Comparison of ENCODE assay signal across 30 mouse cellular contexts in the genomic region with DNA sequence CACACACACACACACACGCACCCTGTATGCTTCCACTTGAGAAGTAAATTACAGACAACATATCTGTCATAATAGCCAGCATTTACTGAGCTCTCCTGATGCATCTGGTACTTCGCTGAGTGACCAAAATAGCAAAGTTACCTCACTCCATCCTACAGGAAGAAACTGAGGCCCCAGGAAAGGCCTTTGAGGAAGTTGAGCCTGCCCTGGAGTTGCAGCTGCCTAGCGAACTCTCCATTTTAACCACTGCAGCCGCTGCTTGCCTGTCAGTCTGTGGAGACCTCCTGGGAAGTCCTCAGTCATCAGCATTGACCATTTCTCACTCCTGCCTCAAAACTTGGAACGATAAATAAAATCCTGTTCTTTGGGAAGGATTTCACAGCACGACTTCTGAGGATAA.
DNase-seq lines count a peak whose midpoint lies in the region; ATAC-seq lines count a peak whose summit lies in the region.
"Had no signal": no experiment of that assay in that cellular context is flagged by ENCODE, and none has a peak within 500 bp of the region (broad histone marks: within the 10 kb centered on the region; RNA-seq: fewer than 3 reads in every experiment).

No protein-coding gene starts in this region.

- no peaks in the 10 kb centered on the region for H3K36me3 ChIP-seq in heart, embryonic 16.5 days (ENCODE audit: control insufficient read depth, insufficient read depth)
- H3K36me3 ChIP-seq: heart, embryonic 12.5 days; hindbrain, embryonic 12.5 days; liver, embryonic 13.5 days; lung, embryonic 15.5 days; midbrain, embryonic 12.5 days; neural tube, embryonic 15.5 days had no signal

- H3K4me1 ChIP-seq in heart, embryonic 16.5 days (ENCODE audit: control insufficient read depth, insufficient read depth, low read length): peaks cover 7% of the 10 kb centered on the region; the same call in 1 of the 2 replicates
- H3K4me1 ChIP-seq: liver, embryonic 13.5 days; lung, embryonic 15.5 days had no signal

- 0 out of 2 replicates have a peak, but pooled peaks cover 2% of the 10 kb centered on the region for H3K27me3 ChIP-seq in heart, embryonic 16.5 days (ENCODE audit: control insufficient read depth, insufficient read depth, low read length)
- H3K27me3 ChIP-seq: forebrain, embryonic 13.5 days; liver, embryonic 13.5 days; lung, embryonic 15.5 days had no signal

- H3K9ac ChIP-seq in heart, embryonic 16.5 days (ENCODE audit: low read length): no peak overlapping the region
- H3K9ac ChIP-seq: forebrain, embryonic 13.5 days; heart, embryonic 12.5 days; hindbrain, embryonic 12.5 days; liver, embryonic 13.5 days; lung, embryonic 15.5 days; midbrain, embryonic 12.5 days; neural tube, embryonic 15.5 days had no signal

- 42% methylated on average over 6 of the region's 6 CpGs for WGBS in heart, embryonic 16.5 days

- no peak overlapping the region for H3K4me3 ChIP-seq in heart, embryonic 16.5 days (ENCODE audit: low read length)
- H3K4me3 ChIP-seq: forebrain, embryonic 13.5 days; gastrocnemius, adult 2 months; heart, embryonic 12.5 days; hindbrain, embryonic 12.5 days; liver, embryonic 13.5 days; lung, embryonic 15.5 days; midbrain, embryonic 12.5 days; neural tube, embryonic 15.5 days had no signal

- no peak for DNase-seq in heart, adult 11 months
- no peak for DNase-seq in kidney, postnatal 25 days
- no peak for DNase-seq in kidney, postnatal 4 days
- DNase-seq: adrenal gland, postnatal 25 days; cerebellum, adult 11 months; cerebellum, postnatal 14 days; embryo, embryonic 11 days; gastrocnemius, adult 2 months; heart, postnatal 14 days; kidney, postnatal 36 days; layer of hippocampus, adult 9-11 months; liver, embryonic 13.5 days; lung, postnatal 4 days; right cerebral cortex, adult 18-20 months; right cerebral cortex, postnatal 4 days; thymus, adult 18-20 months; thymus, postnatal 36 days had no signal

- 0 out of 2 replicates have a peak overlapping the region, but pooled peaks have one; percentile 13 for H3K27ac ChIP-seq in heart, embryonic 16.5 days (ENCODE audit: low read length)
- H3K27ac ChIP-seq: forebrain, embryonic 13.5 days; gastrocnemius, adult 2 months; hindbrain, embryonic 12.5 days; liver, embryonic 13.5 days; lung, embryonic 15.5 days; midbrain, embryonic 12.5 days; neural tube, embryonic 15.5 days had no signal

- ATAC-seq in heart, embryonic 16.5 days (replicated peaks; ENCODE audit: extremely low read depth, insufficient read depth, low FRiP score): no peak
- ATAC-seq in common myeloid progenitor, adult 5-6 weeks (replicated peaks; ENCODE audit: low read depth, poor library complexity, severe bottlenecking): peak; percentile 70
- peak; percentile 65 for ATAC-seq in granulocyte monocyte progenitor cell, adult 5-6 weeks (replicated peaks; ENCODE audit: poor library complexity, severe bottlenecking)
- peak; percentile 64 for ATAC-seq in megakaryocyte, adult 5-6 weeks (ENCODE audit: poor library complexity, severe bottlenecking)
- no peak for ATAC-seq in erythroid progenitor cell, adult 5-6 weeks (replicated peaks; ENCODE audit: low FRiP score, poor library complexity, severe bottlenecking)
- ATAC-seq: CD4-positive, CD25-positive, alpha-beta regulatory T cell, adult 4 months; intestine, postnatal 0 days had no signal

- no peak overlapping the region for H3K4me2 ChIP-seq in heart, embryonic 16.5 days (ENCODE audit: low read depth, low read length)
- H3K4me2 ChIP-seq: forebrain, embryonic 13.5 days; heart, embryonic 12.5 days; hindbrain, embryonic 12.5 days; liver, embryonic 13.5 days; lung, embryonic 15.5 days; midbrain, embryonic 12.5 days; neural tube, embryonic 15.5 days had no signal

- no peaks in the 10 kb centered on the region for H3K9me3 ChIP-seq in heart, embryonic 16.5 days (replicated peaks; ENCODE audit: control insufficient read depth, low read length)
- H3K9me3 ChIP-seq: forebrain, embryonic 13.5 days; heart, embryonic 12.5 days; hindbrain, embryonic 12.5 days; liver, embryonic 13.5 days; lung, embryonic 15.5 days; midbrain, embryonic 12.5 days; neural tube, embryonic 15.5 days had no signal

Comparison
In these comparisons a context has a peak if more than half of its experiments do, and no peak if none do; other contexts are left out.
1. ATAC-seq: peak in common myeloid progenitor, adult 5-6 weeks (single experiment), granulocyte monocyte progenitor cell, adult 5-6 weeks (single experiment) and megakaryocyte, adult 5-6 weeks (single experiment); none in heart, embryonic 16.5 days (single experiment) and erythroid progenitor cell, adult 5-6 weeks (single experiment).